Mouse (Mus musculus) G1E (cell line): ENCODE measurements around the gene Atp13a3. TPM values are rescaled to one million over a fixed set of nuclear protein-coding genes. Genes with fewer than 3 reads are reported as not detected.

Source experiments
- ATAC-seq: 2 replicates; pipeline ENCODE4 v1.8.0; 2016; ENCODE audit warnings: mild to moderate bottlenecking; ENCODE audit not compliant: insufficient number of reproducible peaks, poor library complexity, low FRiP score, severe bottlenecking; ENCODE audit errors: extremely low read depth
- DNase-seq: peaks from one replicate; pipeline ENCODE4 v3.0.0; 2012; ENCODE audit warnings: low spot score
- H3K27me3 ChIP-seq: 2 replicates; pipeline ENCODE4 v1.6.1; 2012; ENCODE audit warnings: mild to moderate bottlenecking, low read length, inconsistent platforms; ENCODE audit not compliant: insufficient read depth
- H3K36me3 ChIP-seq: replicated peaks from 2 replicates; pipeline ENCODE3; 2012; ENCODE audit warnings: mild to moderate bottlenecking, inconsistent platforms
- H3K4me1 ChIP-seq: 2 replicates; pipeline ENCODE4 v1.6.1; 2012; ENCODE audit warnings: low read depth, low read length, inconsistent platforms, mixed read lengths; ENCODE audit not compliant: insufficient read depth
- H3K4me3 ChIP-seq: 2 replicates; pipeline ENCODE4 v1.5.1; 2012; ENCODE audit warnings: low read depth, mild to moderate bottlenecking, inconsistent platforms, low read length, moderate library complexity, mixed read lengths
- H3K9me3 ChIP-seq: replicated peaks from 2 replicates; pipeline ENCODE4 v1.6.1; 2012; ENCODE audit warnings: inconsistent platforms
- CTCF ChIP-seq: IDR thresholded peaks from 2 replicates; pipeline ENCODE4 v1.5.1; 2012; ENCODE audit warnings: low read depth, low read length, inconsistent platforms, mixed read lengths
- GATA1 ChIP-seq: IDR thresholded peaks from 2 replicates; pipeline ENCODE4 v1.6.1; 2012; ENCODE audit warnings: borderline replicate concordance, low read length, inconsistent platforms, mixed read lengths
- GATA2 ChIP-seq: IDR thresholded peaks from 2 replicates; pipeline ENCODE4 v1.6.1; 2012; ENCODE audit warnings: low read depth, low read length, inconsistent platforms, borderline replicate concordance
- POLR2AphosphoS5 ChIP-seq: IDR thresholded peaks from 2 replicates; pipeline ENCODE4 v1.6.1; 2012; ENCODE audit warnings: low read depth, low read length, inconsistent platforms; ENCODE audit not compliant: insufficient replicate concordance
- TAL1 ChIP-seq: conservative IDR thresholded peaks from 2 replicates; pipeline ENCODE4 v1.6.1; 2012; ENCODE audit warnings: low read depth, low read length, inconsistent platforms, mixed read lengths
- polyA plus RNA-seq: library from polyadenylated mRNA; stranded (reverse); fragments of >175 nt; gene quantifications from 2 replicates; pipeline ENCODE4 v1.2.3, GENCODE M21; 2012
- total RNA-seq, 2 experiments: library from RNA; stranded (forward) in 1 of 2; stranded (reverse) in 1 of 2; fragments of 200-1000 nt in 1 of 2; fragments of >200 nt in 1 of 2; fragmentation: Nextera tagmentation in 1 of 2; gene quantifications; 2 replicates each; pipeline ENCODE4 v1.2.3; 2014 to 2017

Atp13a3 gene
- total and polyA plus RNA-seq, 3 experiments: 132 to 214 (median 202) TPM

DNA sequence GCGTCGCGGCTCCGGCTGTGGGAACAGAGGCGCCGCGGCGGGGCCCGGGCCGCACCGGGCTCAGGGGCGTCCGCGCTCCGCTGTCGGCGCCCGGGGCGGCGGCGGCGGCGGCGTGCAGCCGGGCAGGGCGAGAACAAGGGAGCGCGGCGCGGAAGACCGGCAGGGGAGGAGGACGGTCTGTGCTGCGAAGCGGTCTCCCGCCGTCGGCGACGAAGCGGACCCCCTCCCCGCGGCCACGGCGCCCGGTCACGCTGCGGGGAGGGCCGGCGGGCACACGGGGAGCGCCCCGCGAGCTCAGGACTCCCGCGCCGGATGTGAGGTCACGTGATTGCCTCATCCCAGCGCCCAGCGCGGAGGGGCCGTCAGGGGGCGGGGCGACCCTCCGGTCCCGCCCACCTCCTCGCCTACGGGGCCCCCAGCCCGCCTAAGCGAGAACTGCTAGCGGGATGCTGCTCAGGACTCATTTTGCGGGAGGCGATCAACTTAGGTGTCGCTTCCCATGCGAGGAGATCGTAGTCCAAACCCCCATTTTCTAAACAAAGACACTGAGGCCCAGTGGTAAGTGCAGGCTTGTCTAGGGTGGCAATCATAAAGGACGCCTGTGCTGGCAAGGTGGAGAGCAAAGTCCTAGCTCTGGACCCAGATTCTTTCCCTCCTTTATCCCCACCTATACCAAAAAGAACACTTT lies 17.1 kb downstream of the Atp13a3 start:
- peak; percentile 56 for ATAC-seq
- Histone ChIP-seq H3K4me1 (peaks cover 46% of the 10 kb centered on the region), H3K27me3 (no peaks in the 10 kb centered on the region), H3K36me3 (peaks cover 31% of the 10 kb centered on the region), H3K4me3 (peak overlapping the region; percentile 99), H3K9me3 (no peaks in the 10 kb centered on the region)
- TF ChIP-seq CTCF: no peak
- no peak for TF ChIP-seq GATA1
- TF ChIP-seq TAL1: no peak
- no peak for TF ChIP-seq POLR2AphosphoS5
- TF ChIP-seq GATA2: no peak
- DNase-seq: peak; percentile 97

GRCm38 (mm10) chr16:30387871-30388460 lies 17.8 kb downstream of the Atp13a3 start:
- peak; percentile 13 for DNase-seq
- peak overlapping the region; percentile 99 for H3K4me3 ChIP-seq
- TF ChIP-seq POLR2AphosphoS5: no peak
- no peak for TF ChIP-seq GATA2
- TF ChIP-seq TAL1: no peak
- TF ChIP-seq GATA1: no peak
- no peak for TF ChIP-seq CTCF
- peaks cover 38% of the 10 kb centered on the region for H3K36me3 ChIP-seq
- no peaks in the 10 kb centered on the region for H3K9me3 ChIP-seq
- no peaks in the 10 kb centered on the region for H3K27me3 ChIP-seq
- H3K4me1 ChIP-seq: peaks cover 46% of the 10 kb centered on the region
- no peak for ATAC-seq

DNA sequence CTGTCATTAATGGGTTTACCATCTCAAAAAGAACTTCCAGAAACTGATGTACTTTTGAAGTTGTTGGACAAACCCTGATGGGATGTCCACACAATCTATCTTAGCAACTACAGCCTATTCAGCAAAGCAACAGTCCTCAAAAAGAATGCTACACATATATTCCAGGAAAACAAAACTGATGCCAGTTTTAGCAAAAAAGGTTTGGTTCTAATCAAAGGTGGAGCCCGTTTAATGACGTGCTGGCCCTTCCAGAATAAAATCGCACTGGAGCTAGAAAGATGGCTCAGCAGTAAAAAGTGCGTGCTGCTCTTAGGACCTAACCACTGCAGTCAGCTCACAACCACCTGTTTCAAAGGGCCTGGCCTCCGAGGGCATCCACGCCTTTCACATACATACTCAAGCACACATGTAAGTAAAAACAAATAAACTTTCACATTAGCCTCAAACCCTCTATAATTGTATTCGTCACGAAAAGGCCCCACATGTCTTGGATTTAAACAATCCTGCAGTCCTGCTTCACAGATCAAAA lies 18.8 kb downstream of the Atp13a3 start:
- Histone ChIP-seq H3K27me3 (no peaks in the 10 kb centered on the region), H3K36me3 (peaks cover 47% of the 10 kb centered on the region), H3K9me3 (no peaks in the 10 kb centered on the region), H3K4me1 (peaks cover 50% of the 10 kb centered on the region), H3K4me3 (peak overlapping the region; percentile 99)
- ATAC-seq (no peak), DNase-seq (no peak)
- TF ChIP-seq TAL1 (no peak), POLR2AphosphoS5 (no peak), CTCF (no peak), GATA1 (no peak), GATA2 (no peak)

GRCm38 (mm10) chr16:30385531-30385930 lies 20.2 kb downstream of the Atp13a3 start:
- Histone ChIP-seq H3K4me1 (peaks cover 54% of the 10 kb centered on the region), H3K9me3 (no peaks in the 10 kb centered on the region), H3K4me3 (peak overlapping the region; percentile 33; the same call in 1 of the 2 replicates), H3K27me3 (no peaks in the 10 kb centered on the region), H3K36me3 (peaks cover 57% of the 10 kb centered on the region)
- no peak for ATAC-seq
- TF ChIP-seq POLR2AphosphoS5 (no peak), GATA1 (no peak), GATA2 (no peak), TAL1 (no peak), CTCF (no peak)
- no peak for DNase-seq

DNA sequence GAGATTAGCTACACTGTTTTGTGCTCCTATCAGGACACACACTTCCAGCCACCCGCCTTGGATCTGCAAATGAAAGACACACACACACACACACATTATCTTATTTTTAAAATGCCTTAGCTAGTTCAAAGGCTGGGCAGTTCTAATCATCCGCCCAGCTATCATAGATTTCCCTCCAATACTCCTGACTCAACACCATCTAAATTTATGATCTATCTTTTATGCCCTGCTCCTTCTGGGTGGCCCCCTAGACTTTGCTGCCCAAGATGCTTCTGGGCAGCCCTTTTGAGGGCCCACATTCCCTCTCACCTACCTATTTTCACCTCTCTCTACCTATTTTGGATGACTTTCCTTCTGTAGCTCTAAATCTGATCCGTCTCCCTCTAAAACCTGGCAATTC lies 29.5 kb downstream of the Atp13a3 start:
- H3K9me3 ChIP-seq: no peaks in the 10 kb centered on the region
- TF ChIP-seq GATA1: no peak
- no peak for TF ChIP-seq POLR2AphosphoS5
- no peak for TF ChIP-seq CTCF
- TF ChIP-seq TAL1: no peak
- H3K4me1 ChIP-seq: peaks cover 78% of the 10 kb centered on the region
- H3K4me3 ChIP-seq: no peak overlapping the region
- ATAC-seq: no peak
- no peaks in the 10 kb centered on the region for H3K27me3 ChIP-seq
- peaks cover 78% of the 10 kb centered on the region for H3K36me3 ChIP-seq
- DNase-seq: no peak

GRCm38 (mm10) chr16:30374927-30375326 lies 30.8 kb downstream of the Atp13a3 start:
- H3K27me3 ChIP-seq: no peaks in the 10 kb centered on the region
- DNase-seq (no peak), ATAC-seq (no peak)
- H3K4me1 ChIP-seq: peaks cover 66% of the 10 kb centered on the region
- H3K4me3 ChIP-seq: no peak overlapping the region
- peaks cover 65% of the 10 kb centered on the region for H3K36me3 ChIP-seq
- H3K9me3 ChIP-seq: no peaks in the 10 kb centered on the region
- TF ChIP-seq GATA2: no peak
- TF ChIP-seq GATA1: no peak
- no peak for TF ChIP-seq CTCF
- no peak for TF ChIP-seq TAL1
- TF ChIP-seq POLR2AphosphoS5: no peak
